Mouse (Mus musculus): Measurements from ENCODE around the gene Hfe.
"Not testable (repeated sequence)": the region's sequence is repeated elsewhere in the genome, so short reads cannot be mapped to it uniquely, and the experiment has no call there.

Hfe gene

GRCm38 (mm10) chr13:23743963-23744362 lies 33.3 kb upstream of the Hfe start:
- DNase-seq = no peak

GRCm38 (mm10) chr13:23743215-23743614 lies 32.6 kb upstream of the Hfe start:
- DNase-seq = no peak

GRCm38 (mm10) chr13:23742007-23742406 lies 31.4 kb upstream of the Hfe start:
- DNase-seq = no peak

GRCm38 (mm10) chr13:23740910-23741309 lies 30.3 kb upstream of the Hfe start:
- DNase-seq = no peak

- no peak for DNase-seq
Observed at GRCm38 (mm10) chr13:23740256-23740840, 29.7 kb upstream of the Hfe start.

- DNase-seq = no peak
Observed at GRCm38 (mm10) chr13:23739922-23740252, 29.2 kb upstream of the Hfe start.

- DNase-seq = peak; percentile 95
Observed at GRCm38 (mm10) chr13:23739069-23739921, 28.6 kb upstream of the Hfe start.

GRCm38 (mm10) chr13:23738677-23739068 lies 28.0 kb upstream of the Hfe start, which contains the start of gene Hist1h1c:
Gene Hist1h1c, plus strand, starts transcription at chr13:23738808.
- DNase-seq = peak; percentile 94

GRCm38 (mm10) chr13:23738041-23738440 lies 27.4 kb upstream of the Hfe start:
- DNase-seq = no peak

- DNase-seq = no peak
Observed at GRCm38 (mm10) chr13:23737091-23737490, 26.4 kb upstream of the Hfe start.

- peak; percentile 56 for DNase-seq
Observed at GRCm38 (mm10) chr13:23732156-23732804, 21.6 kb upstream of the Hfe start.

GRCm38 (mm10) chr13:23730479-23730878 lies 19.8 kb upstream of the Hfe start:
- DNase-seq = peak; percentile 54

- no peak for DNase-seq
Observed at GRCm38 (mm10) chr13:23729706-23730105, 19.1 kb upstream of the Hfe start.

- no peak for DNase-seq
Observed at GRCm38 (mm10) chr13:23729192-23729525, 18.5 kb upstream of the Hfe start.

GRCm38 (mm10) chr13:23728472-23729191 lies 18.0 kb upstream of the Hfe start:
- DNase-seq = no peak

GRCm38 (mm10) chr13:23725213-23725612 lies 14.6 kb upstream of the Hfe start:
- no peak for DNase-seq

- DNase-seq = no peak
Observed at GRCm38 (mm10) chr13:23724239-23724638, 13.6 kb upstream of the Hfe start.

- DNase-seq = not testable (repeated sequence)
Observed at GRCm38 (mm10) chr13:23717593-23718245, 7.1 kb upstream of the Hfe start.

- no peak for DNase-seq
Observed at GRCm38 (mm10) chr13:23717176-23717575, 6.5 kb upstream of the Hfe start.

GRCm38 (mm10) chr13:23716261-23717042 lies 5.8 kb upstream of the Hfe start:
- no peak for DNase-seq

- DNase-seq = peak; percentile 32
Observed at GRCm38 (mm10) chr13:23709714-23710373, 810 bp downstream of the Hfe start.

All from lung, postnatal 10 days (tissue).